Mouse (Mus musculus) spleen, adult 2 months (tissue): ENCODE measurements around the gene Treml4.

Experiments used
- CTCF ChIP-seq: fragments of 200-500 bp; IDR thresholded peaks from 2 replicates; pipeline ENCODE4 v1.5.1; 2011; ENCODE audit warnings: mild to moderate bottlenecking, inconsistent platforms; ENCODE audit not compliant: insufficient read depth, insufficient read length, insufficient replicate concordance; ENCODE audit errors: extremely low read depth
- POLR2A ChIP-seq: fragments of 200-500 bp; IDR thresholded peaks from 2 replicates; pipeline ENCODE4 v1.6.1; 2011; ENCODE audit warnings: low read depth, low read length, inconsistent platforms

DNA sequence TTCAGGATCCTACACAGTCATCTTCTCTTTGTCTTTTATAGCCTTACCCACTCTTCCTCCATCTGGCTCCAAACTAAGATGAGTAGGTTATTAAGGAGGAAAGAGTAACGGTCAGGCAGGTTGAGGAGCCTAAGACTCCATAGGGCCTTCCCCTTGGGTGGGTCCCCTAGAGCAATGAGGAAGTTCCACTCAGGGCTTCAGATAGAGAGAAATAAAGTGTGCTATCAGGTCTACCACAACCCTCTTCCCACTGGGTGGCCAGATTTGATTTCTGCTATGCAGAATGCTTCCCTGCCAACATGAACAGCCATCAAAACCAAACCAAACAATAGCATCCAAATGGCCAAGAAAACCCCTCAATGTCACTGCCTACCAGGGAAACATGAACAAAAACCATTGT, 3.5 kb downstream of the Treml4 start:
- no peak for TF ChIP-seq CTCF
- TF ChIP-seq POLR2A = no peak
